Mouse (Mus musculus) myocyte (in vitro differentiated cells): ENCODE measurements around the gene Iars. TPM values are rescaled to one million over a fixed set of nuclear protein-coding genes. Genes with fewer than 3 reads are reported as not detected.
"Not testable (repeated sequence)": the region's sequence is repeated elsewhere in the genome, so short reads cannot be mapped to it uniquely, and the experiment has no call there.

Experiments used
- H3K27me3 ChIP-seq: one replicate; pipeline ENCODE4 v1.6.1; 2011; ENCODE audit not compliant: control insufficient read depth, insufficient read depth, insufficient read length
- H3K36me3 ChIP-seq: one replicate; pipeline ENCODE4 v1.6.1; 2011; ENCODE audit not compliant: control insufficient read depth, insufficient read depth
- H3K4me2 ChIP-seq: one replicate; pipeline ENCODE4 v1.6.1; 2011; ENCODE audit warnings: low read depth, control low read depth
- H3K4me3 ChIP-seq: one replicate; pipeline ENCODE4 v1.5.1; 2011; ENCODE audit warnings: mild to moderate bottlenecking, control low read depth, moderate library complexity
- H3K79me2 ChIP-seq: one replicate; pipeline ENCODE4 v1.6.1; 2011; ENCODE audit not compliant: control insufficient read depth, insufficient read depth
- H3ac ChIP-seq: one replicate; pipeline ENCODE4 v1.6.1; 2011; ENCODE audit not compliant: control insufficient read depth, insufficient read length
- CEBPB ChIP-seq: IDR thresholded peaks from 2 replicates; pipeline ENCODE4 v1.6.1; 2011; ENCODE audit warnings: mild to moderate bottlenecking, moderate library complexity; ENCODE audit not compliant: poor library complexity, insufficient read depth, severe bottlenecking
- E2F4 ChIP-seq: IDR thresholded peaks from one replicate; pipeline ENCODE4 v1.6.1; 2011; ENCODE audit warnings: mild to moderate bottlenecking, control low read depth, moderate library complexity; ENCODE audit not compliant: insufficient read depth
- MAX ChIP-seq: IDR thresholded peaks from one replicate; pipeline ENCODE4 v1.6.1; 2011; ENCODE audit warnings: low read depth, mild to moderate bottlenecking, control low read depth
- MYOD1 ChIP-seq, 3 experiments: IDR thresholded peaks; one replicate each; pipeline ENCODE4 v1.6.1; 2011; ENCODE audit warnings: control low read depth in 2 of 3, low read depth in 2 of 3, mild to moderate bottlenecking in 2 of 3, moderate library complexity in 1 of 3; ENCODE audit not compliant: insufficient read length in 2 of 3, control insufficient read depth in 1 of 3
- MYOG ChIP-seq, 3 experiments: IDR thresholded peaks; one replicate each; pipeline ENCODE4 v1.6.1; 2011; ENCODE audit warnings: control low read depth in 2 of 3, low read depth in 2 of 3, mild to moderate bottlenecking in 2 of 3; ENCODE audit not compliant: insufficient read length in 2 of 3, control insufficient read depth in 1 of 3, insufficient read depth in 1 of 3
- POLR2A ChIP-seq: IDR thresholded peaks from one replicate; pipeline ENCODE4 v1.6.1; 2011; ENCODE audit warnings: low read depth, mild to moderate bottlenecking, control low read depth, moderate library complexity; ENCODE audit not compliant: insufficient read length
- POLR2AphosphoS2 ChIP-seq: IDR thresholded peaks from one replicate; pipeline ENCODE4 v1.6.1; 2011; ENCODE audit warnings: low read depth, control low read depth; ENCODE audit not compliant: insufficient read length
- REST ChIP-seq: IDR thresholded peaks from one replicate; pipeline ENCODE4 v1.6.1; 2011; ENCODE audit warnings: mild to moderate bottlenecking, control low read depth, moderate library complexity; ENCODE audit not compliant: insufficient read depth, insufficient read length
- SRF ChIP-seq: IDR thresholded peaks from one replicate; pipeline ENCODE4 v1.6.1; 2011; ENCODE audit warnings: low read depth; ENCODE audit not compliant: control insufficient read depth, insufficient read length
- TCF12 ChIP-seq: IDR thresholded peaks from one replicate; pipeline ENCODE4 v1.6.1; 2011; ENCODE audit warnings: mild to moderate bottlenecking, control low read depth; ENCODE audit not compliant: poor library complexity, insufficient read depth, severe bottlenecking
- TCF3 ChIP-seq: IDR thresholded peaks from one replicate; pipeline ENCODE4 v1.6.1; 2011; ENCODE audit warnings: low read depth, control low read depth; ENCODE audit not compliant: insufficient read length
- USF1 ChIP-seq: IDR thresholded peaks from one replicate; pipeline ENCODE4 v1.6.1; 2011; ENCODE audit warnings: low read depth, mild to moderate bottlenecking, control low read depth, moderate library complexity
- polyA plus RNA-seq: library from polyadenylated mRNA; unstranded; fragments of >200 nt; fragmentation: generic; extraction: Trizol; gene quantifications from one replicate; pipeline ENCODE4 v1.2.1, GENCODE M21; 2012; ENCODE audit warnings: missing spikeins

Gene Iars
- polyA plus RNA-seq, 1 experiment, result 128 TPM

DNA sequence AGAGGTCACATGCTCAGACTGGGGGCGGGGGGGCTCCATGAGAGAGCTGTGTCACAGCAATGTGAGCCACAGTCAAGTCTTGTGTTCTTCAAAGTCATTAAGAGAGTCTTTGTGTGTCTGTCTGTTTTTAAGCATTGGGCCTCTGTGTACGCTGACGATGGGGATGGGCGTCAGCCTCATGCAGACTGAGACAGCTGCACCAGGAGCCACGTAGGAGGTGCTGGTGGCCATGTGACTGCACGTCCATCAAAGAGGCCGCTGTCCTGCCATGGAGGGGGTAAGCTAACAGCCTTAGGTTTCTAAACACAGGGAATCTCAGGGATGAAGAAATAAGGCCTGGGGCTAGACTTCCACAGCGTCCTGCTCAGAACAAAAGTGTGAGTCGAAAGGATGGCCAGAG is 84.4 kb downstream of the Iars start:
- no peak overlapping the region for H3ac ChIP-seq
- no peaks in the 10 kb centered on the region for H3K27me3 ChIP-seq
- TF ChIP-seq MYOG (IDR thresholded peaks at IDR 0.05; ENCODE audit: control insufficient read depth in 1 of 3, insufficient read depth in 1 of 3, insufficient read length in 2 of 3, low read depth in 2 of 3), result peak in 1 of 3 experiments; percentile 49
- TF ChIP-seq CEBPB, result no peak
- TF ChIP-seq MYOD1 (IDR thresholded peaks at IDR 0.05; ENCODE audit: control insufficient read depth in 1 of 3, insufficient read length in 2 of 3, low read depth in 2 of 3), result peak in 1 of 3 experiments; percentile 84
- no peak for TF ChIP-seq E2F4

DNA sequence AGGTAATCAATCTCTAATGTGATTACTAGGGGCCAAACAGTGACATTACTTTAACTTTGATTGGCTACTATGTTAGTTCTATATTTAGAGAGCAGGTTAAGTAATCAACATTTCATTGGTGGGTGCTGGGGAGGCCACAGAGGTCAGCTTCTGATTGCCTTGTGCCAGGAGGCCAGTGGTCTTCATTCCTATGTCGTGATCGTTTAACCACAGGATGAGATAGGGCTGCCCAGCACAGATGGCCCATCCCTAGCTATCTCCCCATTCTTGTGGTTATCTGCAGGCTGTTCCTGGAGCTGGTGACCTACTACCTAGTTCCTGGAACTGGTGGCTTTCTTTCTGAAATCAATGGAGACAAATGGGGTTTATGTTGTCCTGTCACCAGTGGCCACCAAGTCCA is 86.1 kb downstream of the Iars start:
- no peak overlapping the region for H3K4me2 ChIP-seq
- no peaks in the 10 kb centered on the region for H3K27me3 ChIP-seq
- TF ChIP-seq MYOD1 (IDR thresholded peaks at IDR 0.05; ENCODE audit: control insufficient read depth in 1 of 3, insufficient read length in 2 of 3, low read depth in 2 of 3), result peak in 1 of 3 experiments; percentile 64
- no peak for TF ChIP-seq TCF3
- peak in 2 of 3 experiments; percentile 9 to 77 for TF ChIP-seq MYOG (IDR thresholded peaks at IDR 0.05; ENCODE audit: control insufficient read depth in 1 of 3, insufficient read depth in 1 of 3, insufficient read length in 2 of 3, low read depth in 2 of 3)
- no peaks in the 10 kb centered on the region for H3K36me3 ChIP-seq
- H3ac ChIP-seq, result no peak overlapping the region
- H3K79me2 ChIP-seq, result no peaks in the 10 kb centered on the region
- no peak overlapping the region for H3K4me3 ChIP-seq

More for the DNA sequence above, 84.4 kb downstream of the Iars start:
- H3K4me3 ChIP-seq, result no peak overlapping the region
- no peak overlapping the region for H3K4me2 ChIP-seq
- H3K79me2 ChIP-seq, result no peaks in the 10 kb centered on the region
- no peaks in the 10 kb centered on the region for H3K36me3 ChIP-seq

- Histone ChIP-seq H3ac (no peak overlapping the region), H3K36me3 (no peaks in the 10 kb centered on the region), H3K4me3 (no peak overlapping the region), H3K79me2 (no peaks in the 10 kb centered on the region), H3K27me3 (no peaks in the 10 kb centered on the region), H3K4me2 (no peak overlapping the region)
- no peak for TF ChIP-seq MYOD1 (IDR thresholded peaks at IDR 0.05; ENCODE audit: control insufficient read depth in 1 of 3, insufficient read length in 2 of 3, low read depth in 2 of 3)
- no peak for TF ChIP-seq TCF12
- TF ChIP-seq REST, result no peak
- no peak for TF ChIP-seq CEBPB
- no peak for TF ChIP-seq MAX
- no peak for TF ChIP-seq SRF
- no peak for TF ChIP-seq TCF3
- no peak for TF ChIP-seq POLR2AphosphoS2
- no peak for TF ChIP-seq E2F4
- no peak for TF ChIP-seq MYOG (IDR thresholded peaks at IDR 0.05; ENCODE audit: control insufficient read depth in 1 of 3, insufficient read depth in 1 of 3, insufficient read length in 2 of 3, low read depth in 2 of 3)
- no peak for TF ChIP-seq POLR2A
- TF ChIP-seq USF1, result no peak
Measured at GRCm38 (mm10) chr13:49769111-49769510, 87.2 kb downstream of the Iars start.

- H3K27me3 ChIP-seq, H3ac ChIP-seq, H3K4me2 ChIP-seq, H3K36me3 ChIP-seq, H3K4me3 ChIP-seq, H3K79me2 ChIP-seq: not testable (repeated sequence)
Measured at GRCm38 (mm10) chr13:49771536-49771935, 89.6 kb downstream of the Iars start.

Other genes with a start within 250 kb of the Iars start
- 0.61 TPM for gene Tes3-ps, start 188.8 kb upstream of the Iars start, polyA plus RNA-seq
- gene Ecm2, start 177.3 kb upstream of the Iars start, polyA plus RNA-seq, result 0.08 TPM
- 0.37 TPM for gene Aspn, start 137.7 kb upstream of the Iars start, polyA plus RNA-seq
- 0.14 TPM for gene Omd, start 99.6 kb upstream of the Iars start, polyA plus RNA-seq
- gene Ogn, start 74.1 kb upstream of the Iars start, polyA plus RNA-seq, result 19.5 TPM
- 6.3 TPM for gene Cenpp, start 29.3 kb upstream of the Iars start, polyA plus RNA-seq
- gene Nol8, start 29.0 kb upstream of the Iars start, polyA plus RNA-seq, result 3.0 TPM
- not detected for gene Gm30302, start 116.9 kb downstream of the Iars start, polyA plus RNA-seq